Comparison of ENCODE assay signal across 20 mouse cellular contexts in the genomic region with DNA sequence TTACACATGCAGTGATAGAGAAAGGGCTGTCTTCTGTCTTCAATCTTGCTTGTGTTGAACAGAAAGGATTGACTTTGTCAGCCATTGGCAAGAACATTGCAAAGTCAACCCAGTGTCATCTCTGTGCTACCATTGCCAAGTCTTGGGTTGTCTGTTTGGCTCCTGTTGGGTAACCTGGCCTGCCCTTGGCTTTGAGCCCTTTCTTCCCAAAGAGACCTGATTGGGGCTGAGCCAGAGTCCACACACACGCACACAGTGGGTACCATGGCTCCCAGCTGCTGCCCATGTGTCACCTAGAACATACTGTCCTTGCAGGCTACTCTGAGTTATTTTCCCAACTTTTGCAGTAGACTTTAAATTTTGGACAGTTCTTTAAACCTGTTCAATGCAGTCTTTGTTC. TPM values are rescaled to one million over a fixed set of nuclear protein-coding genes. Genes with fewer than 3 reads are reported as not detected.
DNase-seq lines count a peak whose midpoint lies in the region; ATAC-seq lines count a peak whose summit lies in the region.
"Had no signal": no experiment of that assay in that cellular context is flagged by ENCODE, and none has a peak within 500 bp of the region (broad histone marks: within the 10 kb centered on the region; RNA-seq: fewer than 3 reads in every experiment).

No protein-coding gene starts in this region.

- intact Hi-C loops in heart, postnatal 25 days (cut with DNase I), result no loop called here

- no peak overlapping the region for H3K27ac ChIP-seq in hindbrain, embryonic 16.5 days (ENCODE audit: low read depth, low read length)
- H3K27ac ChIP-seq in midbrain, embryonic 14.5 days (replicated peaks; ENCODE audit: low read depth, low read length), result no peak overlapping the region
- H3K27ac ChIP-seq: embryonic facial prominence, embryonic 13.5 days; hindbrain, embryonic 12.5 days; left cerebral cortex, adult 2 months; liver, embryonic 13.5 days had no signal

- no peak overlapping the region for H3K4me3 ChIP-seq in hindbrain, embryonic 16.5 days (ENCODE audit: low read length)
- H3K4me3 ChIP-seq in midbrain, embryonic 14.5 days (replicated peaks; ENCODE audit: low read depth, low read length), result no peak overlapping the region
- H3K4me3 ChIP-seq: embryonic facial prominence, embryonic 13.5 days; hindbrain, embryonic 12.5 days; left cerebral cortex, adult 2 months; liver, embryonic 13.5 days had no signal

- no peak for ATAC-seq in cerebellum, adult (ENCODE audit: insufficient number of reproducible peaks, low FRiP score, low TSS enrichment)
- ATAC-seq in hindbrain, embryonic 16.5 days, result no peak
- ATAC-seq in midbrain, embryonic 14.5 days (ENCODE audit: low FRiP score, low TSS enrichment), result no peak
- ATAC-seq: forebrain, embryonic 14.5 days; inflammation-experienced regulatory T-cells, adult 6 months had no signal

- no peak overlapping the region for H3K4me2 ChIP-seq in hindbrain, embryonic 16.5 days (ENCODE audit: low read length)
- H3K4me2 ChIP-seq in midbrain, embryonic 14.5 days (ENCODE audit: low read length), result no peak overlapping the region
- H3K4me2 ChIP-seq: embryonic facial prominence, embryonic 13.5 days; hindbrain, embryonic 12.5 days; liver, embryonic 13.5 days; lung, embryonic 14.5 days had no signal

- peak; percentile 5 for DNase-seq in cerebellum, adult 9-11 months
- DNase-seq in heart, adult 8-10 months (ENCODE audit: low spot score), result peak; percentile 0
- DNase-seq in heart, postnatal 25 days (ENCODE audit: low spot score), result no peak
- peak; percentile 2 for DNase-seq in adrenal gland, postnatal 25 days
- DNase-seq in cerebellum, postnatal 10 days, result peak; percentile 28 to 48
- DNase-seq in midbrain, embryonic 14.5 days, result no peak
- DNase-seq: kidney, postnatal 4 days; layer of hippocampus, adult 9-11 months; liver, embryonic 13.5 days; lung, embryonic 14.5 days; right cerebral cortex, postnatal 25 days; thymus, adult 2 months had no signal

- H3K27me3 ChIP-seq in hindbrain, embryonic 16.5 days (replicated peaks; ENCODE audit: control insufficient read depth, insufficient read depth, low read length), result no peaks in the 10 kb centered on the region
- no peaks in the 10 kb centered on the region for H3K27me3 ChIP-seq in midbrain, embryonic 14.5 days (ENCODE audit: control insufficient read depth, insufficient read depth, low read length)
- H3K27me3 ChIP-seq: embryonic facial prominence, embryonic 13.5 days; hindbrain, embryonic 12.5 days; liver, embryonic 13.5 days had no signal

- H3K36me3 ChIP-seq in hindbrain, embryonic 16.5 days (ENCODE audit: control insufficient read depth, insufficient read depth, low read length), result no peaks in the 10 kb centered on the region
- no peaks in the 10 kb centered on the region for H3K36me3 ChIP-seq in midbrain, embryonic 14.5 days (ENCODE audit: control insufficient read depth, insufficient read depth, low read length)
- H3K36me3 ChIP-seq: embryonic facial prominence, embryonic 13.5 days; hindbrain, embryonic 12.5 days; liver, embryonic 13.5 days had no signal

- H3K4me1 ChIP-seq in hindbrain, embryonic 16.5 days (ENCODE audit: control insufficient read depth, insufficient read depth, low read depth, low read length), result no peaks in the 10 kb centered on the region
- H3K4me1 ChIP-seq in midbrain, embryonic 14.5 days (ENCODE audit: control insufficient read depth, insufficient read depth, low read length), result no peaks in the 10 kb centered on the region
- H3K4me1 ChIP-seq: embryonic facial prominence, embryonic 13.5 days; hindbrain, embryonic 12.5 days; liver, embryonic 13.5 days had no signal

- no peaks in the 10 kb centered on the region for H3K9me3 ChIP-seq in hindbrain, embryonic 16.5 days (ENCODE audit: control insufficient read depth, low read length)
- H3K9me3 ChIP-seq in midbrain, embryonic 14.5 days (ENCODE audit: control insufficient read depth, low read length), result no peaks in the 10 kb centered on the region
- H3K9me3 ChIP-seq: embryonic facial prominence, embryonic 13.5 days; hindbrain, embryonic 12.5 days; liver, embryonic 13.5 days had no signal

- WGBS in hindbrain, embryonic 16.5 days, result 68% methylated on average over 1 of the region's 1 CpGs
- WGBS in midbrain, embryonic 14.5 days, result 74% methylated on average over 1 of the region's 1 CpGs

- H3K9ac ChIP-seq in hindbrain, embryonic 16.5 days (ENCODE audit: low read depth, low read length), result no peak overlapping the region
- no peak overlapping the region for H3K9ac ChIP-seq in midbrain, embryonic 14.5 days (replicated peaks; ENCODE audit: low read length)
- H3K9ac ChIP-seq: embryonic facial prominence, embryonic 13.5 days; hindbrain, embryonic 12.5 days; liver, embryonic 13.5 days; lung, embryonic 14.5 days had no signal

RNA-seq across cellular contexts. Expression of a gene that starts 51.0 kb away (rescaled TPM):
- not detected for total RNA-seq in heart, adult 8-10 months (2022)
- total RNA-seq in heart, postnatal 25 days (2021), result under 1 TPM in 1 of 2 experiments, not detected in 1; 0.08 TPM
- total RNA-seq in adrenal gland, postnatal 25 days (2021), result 1.6 and 4.9 TPM in 2 replicates
- polyA plus RNA-seq in hindbrain, embryonic 16.5 days (2015; fragmentation: Nextera tagmentation; extraction: Ambion mirVana), result 19.8 and 24.8 TPM in 2 replicates
- polyA plus RNA-seq in midbrain, embryonic 14.5 days (2014; fragmentation: Nextera tagmentation; extraction: Ambion mirVana), result 21.5 and 25.3 TPM in 2 replicates
- total RNA-seq: neutrophil, adult 5-6 weeks had no signal
- polyA plus RNA-seq: inflammation-experienced regulatory T-cells, adult 6 months; liver, embryonic 13.5 days had no signal

Comparison
In these comparisons a context has a peak if more than half of its experiments do, and no peak if none do; other contexts are left out.
1. DNase-seq: peak in cerebellum, adult 9-11 months (single experiment), heart, adult 8-10 months (single experiment), adrenal gland, postnatal 25 days (single experiment) and cerebellum, postnatal 10 days (2 of 2); none in heart, postnatal 25 days (single experiment) and midbrain, embryonic 14.5 days (single experiment).